Mouse (Mus musculus): ENCODE results near the gene Senp6. TPM values are rescaled to one million over a fixed set of nuclear protein-coding genes. Genes with fewer than 3 reads are reported as not detected.

Senp6 gene
- 70.0 TPM for polyA plus RNA-seq (2014; fragmentation: Illumina TruSeq; extraction: RNeasy Lipid Tissue Mini Kit (QIAGEN cat#74804); ENCODE audit: low read depth, low replicate concordance)

GRCm38 (mm10) chr9:80066367-80067220 lies at the start of gene Senp6:
Gene Senp6, plus strand, starts transcription at chr9:80066903.

GRCm38 (mm10) chr9:80164611-80165474 lies 98.1 kb downstream of the Senp6 start, which contains the start of gene Myo6:
Gene Myo6, plus strand, starts transcription at chr9:80165031.

Other genes starting within 250 kb of the Senp6 start
- gene Filip1, start 54.1 kb upstream of the Senp6 start, polyA plus RNA-seq (2014; fragmentation: Illumina TruSeq; extraction: RNeasy Lipid Tissue Mini Kit (QIAGEN cat#74804); ENCODE audit: low read depth, low replicate concordance) = 42.0 TPM
- gene Myo6, start 98.1 kb downstream of the Senp6 start, polyA plus RNA-seq (2014; fragmentation: Illumina TruSeq; extraction: RNeasy Lipid Tissue Mini Kit (QIAGEN cat#74804); ENCODE audit: low read depth, low replicate concordance) = 11.6 TPM

Measured in heart, adult 10 weeks (tissue).